ENCODE assay signal across 8 mouse cellular contexts in the genomic region with DNA sequence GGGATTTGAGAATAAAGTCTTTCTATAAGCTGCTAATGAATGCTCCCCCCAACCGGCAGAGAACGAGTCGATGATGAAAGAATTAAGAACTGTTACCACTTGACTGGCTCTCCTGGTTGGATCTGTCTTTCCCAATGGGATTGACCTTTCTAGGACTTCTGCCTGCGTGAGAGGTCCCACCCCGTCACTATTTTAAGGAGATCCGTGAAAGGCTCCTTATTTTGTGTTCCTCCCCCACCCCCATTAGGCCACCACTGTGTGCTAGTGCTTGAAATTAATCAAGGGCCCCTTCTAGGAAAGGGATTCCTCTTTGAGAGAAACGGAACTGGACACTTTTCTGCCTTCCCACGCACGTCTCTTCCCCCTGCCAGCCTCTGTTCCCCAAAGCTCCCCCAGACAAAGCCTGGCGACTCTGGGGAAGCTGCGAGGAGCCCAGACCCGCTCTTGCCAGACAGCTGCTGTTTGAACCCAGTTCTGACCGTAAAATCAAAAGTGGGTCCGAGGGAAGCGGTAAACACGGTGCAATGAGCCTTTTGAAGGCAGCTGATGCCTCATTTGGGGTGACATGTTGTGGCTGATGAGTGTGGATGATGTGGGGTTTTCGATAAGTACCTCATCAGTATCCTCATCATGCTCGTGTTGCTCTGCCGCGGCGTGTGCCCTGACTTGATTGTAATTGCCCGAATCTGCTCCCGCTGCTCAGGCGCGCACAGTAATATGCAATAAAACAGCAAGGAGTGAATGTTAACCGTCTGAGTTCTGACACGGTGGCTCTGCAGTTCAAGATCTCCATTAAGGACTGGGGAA. TPM values are rescaled to one million over a fixed set of nuclear protein-coding genes. Genes with fewer than 3 reads are reported as not detected.
A peak's percentile ranks its signal among the peaks of the same experiment; 100 is the strongest.
DNase-seq lines count a peak whose midpoint lies in the region; ATAC-seq and TF ChIP-seq lines count a peak whose summit lies in the region.

No protein-coding gene starts in this region.

- DNase-seq in kidney, postnatal 25 days = no peak
- DNase-seq in embryo, embryonic 11.5 days (ENCODE audit: low read depth, low spot score) = peak; percentile 29
- peak; percentile 51 for DNase-seq in hindbrain, postnatal 0 days (ENCODE audit: low spot score)
- peak; percentile 63 for DNase-seq in mesoderm, embryonic 11.5 days (ENCODE audit: low read depth, low spot score)
- DNase-seq in gastrocnemius, postnatal 10 days = no peak

- peak overlapping the region; percentile 46 for H3K4me3 ChIP-seq in kidney, embryonic 16.5 days (ENCODE audit: low read length)
- peak overlapping the region; percentile 38 for H3K4me3 ChIP-seq in hindbrain, postnatal 0 days (ENCODE audit: low read length)

- peak overlapping the region; percentile 75 for H3K4me2 ChIP-seq in kidney, embryonic 16.5 days (replicated peaks; ENCODE audit: low read depth, low read length)
- peak overlapping the region; percentile 76 for H3K4me2 ChIP-seq in hindbrain, postnatal 0 days (ENCODE audit: low read depth, low read length)

- TF ChIP-seq CTCF in hindbrain, postnatal 0 days (IDR thresholded peaks at IDR 0.05; ENCODE audit: low read depth) = no peak

- 0 out of 2 replicates have a peak, but pooled peaks cover 4% of the 10 kb centered on the region for H3K27me3 ChIP-seq in kidney, embryonic 16.5 days (ENCODE audit: insufficient read depth, low read length)
- no peaks in the 10 kb centered on the region for H3K27me3 ChIP-seq in hindbrain, postnatal 0 days (ENCODE audit: insufficient read depth, low read length)

- no peaks in the 10 kb centered on the region for H3K36me3 ChIP-seq in kidney, embryonic 16.5 days (ENCODE audit: insufficient read depth, low read length)
- H3K36me3 ChIP-seq in hindbrain, postnatal 0 days (ENCODE audit: insufficient read depth, low read length) = no peaks in the 10 kb centered on the region

- H3K9me3 ChIP-seq in kidney, embryonic 16.5 days (ENCODE audit: low read length) = no peaks in the 10 kb centered on the region
- no peaks in the 10 kb centered on the region for H3K9me3 ChIP-seq in hindbrain, postnatal 0 days (ENCODE audit: low read length)

- H3K9ac ChIP-seq in kidney, embryonic 16.5 days (replicated peaks; ENCODE audit: low read length) = peak overlapping the region; percentile 63
- peak overlapping the region; percentile 43 for H3K9ac ChIP-seq in hindbrain, postnatal 0 days (replicated peaks; ENCODE audit: low read length)

- peaks cover 19% of the 10 kb centered on the region; the same call in 1 of the 2 replicates for H3K4me1 ChIP-seq in kidney, embryonic 16.5 days (ENCODE audit: insufficient read depth, low read length)
- H3K4me1 ChIP-seq in hindbrain, postnatal 0 days (ENCODE audit: insufficient read depth, low read length) = no peaks in the 10 kb centered on the region; the same call in 1 of the 2 replicates

- WGBS in kidney, embryonic 16.5 days = 7% methylated on average over 27 of the region's 27 CpGs
- WGBS in hindbrain, postnatal 0 days = 10% methylated on average over 27 of the region's 27 CpGs

- H3K27ac ChIP-seq in kidney, embryonic 16.5 days (ENCODE audit: low read length) = no peak overlapping the region
- no peak overlapping the region for H3K27ac ChIP-seq in hindbrain, postnatal 0 days

- ATAC-seq in kidney, embryonic 16.5 days (ENCODE audit: low FRiP score, low TSS enrichment) = peak; percentile 53; the same call in 1 of the 2 replicates
- peak; percentile 59 for ATAC-seq in hindbrain, postnatal 0 days
- no peak for ATAC-seq in monocyte, adult 5-6 weeks (replicated peaks; ENCODE audit: insufficient number of reproducible peaks, low FRiP score, low TSS enrichment, poor library complexity, severe bottlenecking)
- no peak for ATAC-seq in erythroblast, adult 5-6 weeks (replicated peaks; ENCODE audit: low FRiP score, poor library complexity, severe bottlenecking)

RNA-seq across cellular contexts. Expression of a gene that starts 44.0 kb away (rescaled TPM):
- polyA plus RNA-seq in kidney, embryonic 16.5 days (2015; fragmentation: Nextera tagmentation; extraction: Ambion mirVana) = 36.7 and 39.9 TPM in 2 replicates
- 18.0 and 42.0 TPM in 2 replicates for total RNA-seq in hindbrain, postnatal 0 days (2014; rRNA removed)
- 34.4 and 36.1 TPM in 2 replicates for polyA plus RNA-seq in hindbrain, postnatal 0 days (2015; fragmentation: Nextera tagmentation; extraction: Ambion mirVana)
- total RNA-seq in monocyte, adult 5-6 weeks (2017) = 47.4 to 66.5 TPM (median 49.5 TPM) in 3 replicates
- total RNA-seq in erythroblast, adult 5-6 weeks (2015; ENCODE audit: low replicate concordance) = 4.8 and 9.4 TPM in 2 replicates
- 7.6 and 9.3 TPM in 2 replicates for total RNA-seq in erythroblast, adult 5-6 weeks (2017; ENCODE audit: low replicate concordance)
- 10 to 100 TPM in 1 of 2 experiments, 1 to 10 TPM in 1; 8.2 to 10.5 TPM for total RNA-seq in gastrocnemius, postnatal 10 days (2021)

Comparison
In these comparisons a context has a peak if more than half of its experiments do, and no peak if none do; other contexts are left out.
1. ATAC-seq: peak in kidney, embryonic 16.5 days (single experiment) and hindbrain, postnatal 0 days (single experiment); none in monocyte, adult 5-6 weeks (single experiment) and erythroblast, adult 5-6 weeks (single experiment).
2. DNase-seq: peak in embryo, embryonic 11.5 days (single experiment), hindbrain, postnatal 0 days (single experiment) and mesoderm, embryonic 11.5 days (single experiment); none in kidney, postnatal 25 days (0 of 2) and gastrocnemius, postnatal 10 days (single experiment).